Mouse (Mus musculus): Measurements from ENCODE around the gene Abca1.

DNA sequence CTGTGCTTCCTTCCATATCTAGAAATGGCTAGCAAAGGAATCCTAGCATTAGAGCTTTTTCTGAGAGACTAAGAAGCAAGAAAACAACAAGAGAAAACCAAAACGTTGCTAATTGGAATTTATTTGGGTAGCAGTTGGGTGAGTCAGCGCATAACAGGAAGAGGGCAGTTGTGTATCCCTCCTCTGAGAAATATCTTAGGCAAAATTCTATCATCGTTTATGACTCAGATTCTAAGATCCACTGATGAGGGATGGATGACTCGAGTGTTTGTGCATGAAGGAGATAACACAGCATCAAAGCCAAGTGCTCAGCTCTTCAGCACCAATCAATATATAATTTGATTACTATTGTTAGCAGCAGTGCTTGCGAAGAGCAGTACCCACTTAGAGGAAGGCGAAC, 21.8 kb upstream of the Abca1 start:
- TF ChIP-seq CTCF (IDR thresholded peaks at IDR 0.05; ENCODE audit: low read depth), result no peak
- no peak for TF ChIP-seq EP300 (IDR thresholded peaks at IDR 0.05; ENCODE audit: low read depth)

All from heart, postnatal 0 days (tissue).